Mouse (Mus musculus) spleen, adult 18-20 months (tissue): Measurements from ENCODE around the gene Slco2a1.

Source experiments
- DNase-seq, 2 experiments: peaks; one replicate each; pipeline ENCODE4 v3.0.0; 2022; ENCODE audit warnings: mixed read lengths in 2 of 2

Slco2a1 gene

DNA sequence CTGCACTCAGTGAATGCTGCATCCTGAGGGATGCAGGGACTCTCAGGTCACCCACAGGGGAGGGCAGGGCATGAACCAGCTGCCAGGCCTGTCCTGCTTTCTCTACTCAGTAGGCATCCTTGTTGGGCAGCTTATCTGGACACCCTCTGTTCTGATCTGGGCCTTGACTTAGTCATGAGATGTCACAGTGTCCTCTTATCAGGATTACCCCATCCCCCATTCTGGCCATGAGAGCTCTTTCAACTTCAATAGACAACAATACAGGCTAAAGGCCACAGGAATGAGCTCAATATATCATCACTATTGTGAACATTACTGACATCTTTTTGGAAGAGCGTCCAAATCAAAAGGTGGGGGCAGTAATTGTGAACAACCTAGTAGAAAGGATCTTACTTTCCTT is 3.4 kb upstream of the Slco2a1 start:
- no peak for DNase-seq

DNA sequence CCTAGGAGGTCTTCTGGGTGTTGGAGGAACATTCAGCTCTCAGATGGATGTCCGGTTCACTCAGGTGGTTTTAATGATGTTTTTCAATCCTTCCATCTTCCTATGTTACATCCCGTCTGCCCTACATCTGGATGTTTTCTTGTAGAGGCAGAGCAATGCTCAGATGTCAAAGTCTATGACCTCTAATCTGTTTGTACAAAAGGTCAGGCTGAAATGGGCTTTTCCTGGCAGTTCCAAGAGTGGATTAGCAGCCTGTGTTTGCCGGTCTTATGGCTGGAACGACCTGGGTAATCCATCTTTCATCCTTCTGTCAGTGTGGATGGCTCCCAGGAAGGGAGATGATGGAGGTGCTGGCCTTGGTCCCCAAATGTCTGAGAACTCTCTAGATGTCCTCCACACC is 2.6 kb upstream of the Slco2a1 start:
- no peak for DNase-seq

DNA sequence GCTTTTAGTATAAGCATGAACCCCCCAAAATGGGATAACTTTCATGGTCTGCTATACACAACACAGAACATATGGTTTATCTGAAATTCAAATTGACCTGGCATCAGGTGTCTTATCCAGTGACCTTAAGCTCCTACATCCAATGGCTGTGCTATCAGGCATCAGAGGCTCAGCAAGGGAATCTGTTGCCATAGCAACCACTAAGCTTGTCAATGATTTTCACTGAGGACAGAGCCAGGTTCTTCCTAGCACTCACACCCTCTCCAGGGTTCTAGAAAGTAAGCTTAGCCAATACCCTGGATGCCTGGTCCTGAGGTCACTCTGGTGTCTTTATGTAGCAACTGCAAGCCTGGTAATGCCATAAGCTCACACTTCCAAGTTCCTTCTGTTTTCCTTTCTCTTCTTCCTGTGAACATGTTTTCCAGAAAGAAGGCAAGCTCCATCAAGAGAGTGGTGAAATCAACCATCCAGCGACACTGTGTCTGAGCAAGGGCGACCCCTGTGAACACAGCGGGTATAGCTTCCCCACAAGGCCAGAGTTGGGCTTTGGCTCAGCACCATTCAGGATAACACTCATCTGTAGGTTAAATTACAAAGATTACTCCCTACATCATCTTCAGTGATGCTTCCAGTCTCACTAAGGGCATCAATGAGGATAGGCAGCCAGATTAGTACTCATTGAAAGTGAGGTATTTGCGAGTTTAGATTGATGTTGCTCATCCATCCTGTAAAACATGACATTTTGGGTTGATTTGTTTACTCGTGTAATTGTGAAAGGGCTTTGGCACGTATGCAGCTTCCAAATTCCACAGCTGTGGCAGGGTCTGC is 2.0 kb downstream of the Slco2a1 start:
- no peak for DNase-seq

DNA sequence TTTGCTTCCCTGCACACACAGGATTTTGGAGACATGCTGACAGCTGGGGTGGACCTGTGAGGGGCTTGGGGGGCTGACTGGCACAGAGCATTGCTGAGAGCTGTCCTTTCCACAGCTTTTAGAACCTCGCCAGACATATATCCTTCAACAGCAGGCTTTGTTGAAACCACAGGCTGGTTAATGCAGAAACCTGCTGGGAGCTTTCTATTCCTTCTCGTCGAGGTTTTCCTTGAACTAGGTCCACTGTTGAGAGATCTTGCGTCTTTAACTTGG is 2.6 kb downstream of the Slco2a1 start:
- no peak for DNase-seq

DNA sequence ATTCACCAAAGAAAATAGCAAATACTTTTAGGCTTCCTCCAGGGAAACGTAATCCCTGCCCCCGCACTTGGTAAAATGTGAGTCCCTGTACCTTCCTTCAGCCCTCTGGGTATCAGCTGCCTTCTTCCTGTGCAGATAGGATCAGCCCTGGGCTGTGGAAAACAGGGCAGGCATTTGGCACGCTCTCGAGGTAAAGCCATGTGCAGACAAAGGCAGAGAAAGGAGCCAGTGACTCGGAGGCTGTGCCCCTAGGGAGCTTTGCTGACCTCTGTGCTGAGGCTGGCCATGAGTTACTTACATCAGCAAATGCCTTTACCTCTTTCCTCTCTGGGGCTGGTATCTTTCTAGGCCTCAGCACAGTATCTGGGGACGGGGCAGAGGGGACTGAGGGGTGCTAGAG is 4.4 kb downstream of the Slco2a1 start:
- DNase-seq, result no peak

DNA sequence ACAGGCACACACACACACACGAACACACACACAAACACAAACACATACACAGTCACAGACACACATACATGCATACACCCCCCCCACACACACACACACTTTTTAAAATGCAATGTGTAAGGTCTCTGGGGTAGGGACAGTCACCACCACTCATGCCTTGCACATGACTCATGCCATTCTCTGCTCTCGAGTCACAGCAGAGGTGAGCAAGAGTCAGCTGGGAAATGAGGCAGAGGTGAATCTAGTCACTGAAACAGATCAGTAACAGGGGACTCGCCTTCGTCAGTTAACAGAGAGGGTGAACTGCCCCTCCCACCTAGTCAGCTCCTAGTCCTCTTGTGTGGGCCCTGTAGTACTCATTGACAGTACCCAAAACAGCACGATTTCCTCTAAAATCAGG is 5.3 kb downstream of the Slco2a1 start:
- DNase-seq, result no peak

DNA sequence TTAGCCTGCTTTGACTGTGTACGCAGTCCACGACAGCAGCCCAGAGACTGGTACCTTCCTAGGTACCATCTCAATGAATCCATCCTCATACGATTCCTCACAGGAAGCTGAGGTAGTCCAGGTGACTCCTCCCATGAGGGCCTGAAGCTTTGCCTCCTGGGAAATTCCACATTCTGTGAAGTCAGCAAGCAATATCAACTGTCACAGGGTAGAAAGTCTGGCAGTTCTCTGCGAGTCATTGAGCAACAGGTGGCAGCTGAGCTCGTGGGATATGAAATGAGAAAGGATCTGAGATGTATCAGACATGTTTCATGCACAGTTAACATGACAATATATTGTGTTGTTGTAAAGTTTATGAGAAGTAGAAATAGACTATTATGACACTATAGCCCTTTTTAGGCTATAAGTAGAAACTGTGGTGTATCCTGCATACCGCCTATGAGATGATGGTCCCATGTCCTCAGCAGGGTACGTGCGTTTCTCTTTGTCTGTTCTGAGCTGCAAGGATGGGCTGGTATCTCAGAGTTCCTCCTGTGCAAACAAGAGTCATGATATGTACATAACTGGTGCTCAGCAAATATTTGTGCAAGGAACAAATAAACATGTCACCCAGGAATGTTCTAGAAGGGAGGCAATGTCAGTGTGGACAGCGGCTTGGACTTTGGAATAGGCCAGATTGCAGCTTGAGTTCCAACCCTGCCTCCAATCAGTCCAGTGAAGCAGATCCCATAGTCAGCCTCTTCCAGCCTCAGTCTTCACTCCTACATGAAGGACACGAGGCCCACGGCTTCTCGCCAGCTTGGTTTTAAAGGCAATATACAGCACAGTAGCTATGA is 7.5 kb downstream of the Slco2a1 start:
- DNase-seq, result no peak

DNA sequence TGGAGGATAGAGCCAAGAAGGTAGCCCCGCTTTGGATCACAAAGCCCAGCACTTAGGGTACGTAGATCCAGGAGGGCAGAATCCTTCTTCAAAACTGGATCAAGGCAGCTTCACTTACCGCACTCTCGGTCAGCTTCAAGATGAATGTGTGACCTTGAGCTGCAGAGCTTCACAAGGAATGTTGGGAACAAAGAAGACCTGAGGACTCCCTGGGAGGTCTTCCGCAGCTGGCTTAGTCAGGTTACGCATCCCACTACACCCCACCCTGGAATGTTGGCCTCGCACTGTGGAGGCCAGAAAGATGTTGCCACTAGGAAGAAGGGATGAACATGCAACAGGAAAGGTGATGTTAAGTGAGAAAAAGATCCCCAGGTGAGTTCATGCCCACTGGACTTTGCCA is 11.9 kb downstream of the Slco2a1 start:
- no peak for DNase-seq

DNA sequence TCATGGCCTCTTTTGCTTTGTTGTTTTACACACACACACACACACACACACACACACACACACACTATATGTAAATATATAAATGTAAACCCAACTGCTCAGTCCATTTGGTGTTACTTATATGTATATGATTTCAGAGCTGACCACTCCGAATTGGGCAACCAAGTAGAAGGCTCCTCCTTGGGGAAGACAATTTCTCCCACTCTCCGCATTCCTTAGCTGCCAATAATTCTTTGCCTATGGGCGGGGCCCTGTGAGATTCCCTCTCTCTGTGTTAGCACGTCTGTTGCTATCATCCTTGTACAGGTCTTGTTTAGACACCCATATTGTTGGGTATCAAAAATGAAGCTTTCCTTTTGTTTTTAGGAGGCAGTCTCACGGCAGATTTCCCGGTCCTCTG is 15.8 kb downstream of the Slco2a1 start:
- DNase-seq, result no peak

DNA sequence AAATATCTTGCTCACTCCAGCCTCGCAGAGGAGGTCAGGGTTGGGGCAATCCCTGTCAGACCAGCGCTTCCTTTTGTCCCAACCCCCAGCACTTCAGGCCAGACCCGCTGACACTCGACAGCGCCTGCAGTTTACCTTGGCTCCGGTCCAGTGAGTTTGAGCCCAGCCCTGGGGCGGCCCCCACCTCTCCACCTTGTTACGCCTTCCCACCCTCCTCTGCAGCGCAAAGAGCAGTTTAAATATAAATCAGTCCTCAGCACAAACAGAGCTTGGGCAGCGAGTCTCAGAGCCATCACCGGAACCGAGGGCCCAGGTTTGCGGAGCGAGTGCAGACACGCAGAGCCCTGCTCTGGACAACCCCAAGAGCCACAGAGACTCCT is 19.2 kb downstream of the Slco2a1 start:
- peak in 1 of 2 experiments; percentile 16 for DNase-seq

DNA sequence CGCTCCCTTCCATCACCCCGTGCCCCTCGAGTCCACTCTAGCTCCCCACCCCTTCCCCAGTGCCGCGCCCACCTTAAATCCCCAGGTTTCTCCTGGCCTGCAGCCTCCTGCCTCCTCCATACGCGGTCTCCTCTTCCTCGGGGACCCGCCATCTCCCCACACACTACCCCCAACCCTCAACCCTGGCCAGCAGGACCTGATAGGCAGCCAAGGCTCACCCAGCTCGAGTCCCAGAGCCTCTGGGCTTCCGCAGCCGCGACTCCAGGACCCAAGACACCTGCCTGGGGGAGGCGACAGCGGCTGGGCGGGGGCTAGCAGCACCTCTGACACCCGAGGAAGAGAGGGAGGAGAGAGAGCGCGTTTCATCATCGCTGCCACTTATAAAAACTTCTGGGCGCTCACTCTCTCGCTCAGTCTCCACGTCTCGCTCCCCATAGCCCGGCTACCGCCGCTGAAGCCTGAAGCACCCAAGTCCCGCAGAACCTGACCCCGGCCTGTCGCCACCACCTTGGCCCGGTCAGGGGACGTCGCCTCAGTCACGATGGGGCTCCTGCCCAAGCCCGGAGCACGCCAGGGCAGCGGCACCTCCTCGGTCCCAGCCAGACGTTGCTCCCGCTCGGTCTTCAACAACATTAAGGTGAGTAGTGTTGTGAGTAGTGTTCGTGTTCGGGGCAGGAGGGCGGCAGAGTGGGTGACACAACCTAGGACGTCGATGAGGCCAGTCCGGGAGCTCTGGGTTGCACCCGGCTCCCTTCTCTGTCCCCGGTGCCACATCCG is 19.8 kb downstream of the Slco2a1 start:
- no peak for DNase-seq

DNA sequence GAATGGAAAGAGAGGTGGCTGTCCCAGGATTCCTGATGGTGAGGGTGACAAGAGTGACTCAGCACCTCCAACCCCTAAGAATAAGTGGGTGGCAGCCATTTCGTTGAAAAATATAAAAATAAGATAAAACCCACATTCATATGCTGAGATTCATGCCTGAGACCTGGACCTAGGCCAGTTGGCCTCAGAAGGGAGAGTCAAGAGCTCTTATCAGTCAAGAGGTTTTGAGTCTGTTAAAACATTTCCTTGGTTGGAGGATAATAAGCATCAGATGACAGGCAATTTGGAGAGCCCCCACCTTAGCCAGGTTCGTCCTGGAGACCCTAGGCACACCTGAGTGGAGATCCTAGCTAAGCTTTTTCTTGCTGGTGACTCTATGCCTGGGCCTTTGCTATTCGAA is 21.6 kb downstream of the Slco2a1 start:
- DNase-seq, result no peak

DNA sequence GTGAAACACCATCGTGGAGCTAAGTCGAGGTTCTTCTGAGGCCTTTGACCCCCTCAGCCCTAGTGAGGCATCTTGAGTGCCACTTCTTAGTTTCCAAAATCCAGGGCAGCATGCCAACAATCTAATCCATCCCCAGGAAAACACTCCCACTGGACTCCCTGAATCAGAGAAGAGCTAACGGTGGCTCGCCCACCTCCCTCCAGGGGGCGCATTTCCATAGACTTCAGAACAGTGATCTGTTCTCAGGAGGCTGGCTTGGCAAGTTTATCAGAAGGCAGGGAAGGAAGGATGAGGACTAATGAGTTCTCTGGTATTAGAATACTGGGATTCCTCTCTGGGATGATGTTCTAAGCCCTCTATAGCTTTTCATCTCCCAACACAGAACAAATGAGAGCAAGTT is 24.9 kb downstream of the Slco2a1 start:
- DNase-seq, result peak in 1 of 2 experiments; percentile 24

DNA sequence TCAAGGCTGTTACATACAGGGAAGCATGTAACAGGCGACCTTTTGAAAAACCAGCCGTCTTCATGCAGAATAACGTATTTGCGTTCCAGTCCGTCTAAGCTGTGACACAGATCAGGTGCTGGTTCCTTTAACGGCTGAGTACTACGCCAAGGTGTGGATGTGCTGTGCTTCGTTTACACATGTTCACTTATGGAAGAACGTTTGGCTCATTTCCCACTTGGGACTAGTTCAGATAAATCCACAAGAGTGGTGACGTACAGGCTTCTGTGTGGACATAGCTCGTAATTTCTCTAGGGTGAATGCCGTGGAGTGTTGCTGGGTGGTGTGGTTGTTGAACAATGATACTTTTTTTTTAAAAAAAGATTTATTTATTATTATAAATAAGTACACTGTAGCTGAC is 26.2 kb downstream of the Slco2a1 start:
- DNase-seq, result no peak

DNA sequence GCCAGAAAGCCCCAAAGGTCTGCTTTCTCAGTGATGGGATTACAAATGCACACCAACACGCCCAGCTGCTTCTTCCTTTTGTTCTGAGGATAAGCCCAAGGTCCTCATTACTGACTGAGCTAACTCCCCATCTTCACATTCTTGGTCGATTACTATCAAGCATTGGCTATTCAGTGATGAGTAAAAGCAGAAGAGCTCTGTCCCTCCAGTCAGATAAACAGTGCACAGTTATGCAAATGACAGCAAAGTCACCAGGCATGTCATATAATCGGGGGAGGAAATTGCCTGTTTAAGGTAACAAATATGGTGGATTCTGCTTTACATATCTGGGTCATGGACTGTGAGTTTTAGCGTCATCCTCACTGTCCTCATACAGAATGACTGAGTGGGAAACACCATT is 35.6 kb downstream of the Slco2a1 start:
- DNase-seq, result no peak

DNA sequence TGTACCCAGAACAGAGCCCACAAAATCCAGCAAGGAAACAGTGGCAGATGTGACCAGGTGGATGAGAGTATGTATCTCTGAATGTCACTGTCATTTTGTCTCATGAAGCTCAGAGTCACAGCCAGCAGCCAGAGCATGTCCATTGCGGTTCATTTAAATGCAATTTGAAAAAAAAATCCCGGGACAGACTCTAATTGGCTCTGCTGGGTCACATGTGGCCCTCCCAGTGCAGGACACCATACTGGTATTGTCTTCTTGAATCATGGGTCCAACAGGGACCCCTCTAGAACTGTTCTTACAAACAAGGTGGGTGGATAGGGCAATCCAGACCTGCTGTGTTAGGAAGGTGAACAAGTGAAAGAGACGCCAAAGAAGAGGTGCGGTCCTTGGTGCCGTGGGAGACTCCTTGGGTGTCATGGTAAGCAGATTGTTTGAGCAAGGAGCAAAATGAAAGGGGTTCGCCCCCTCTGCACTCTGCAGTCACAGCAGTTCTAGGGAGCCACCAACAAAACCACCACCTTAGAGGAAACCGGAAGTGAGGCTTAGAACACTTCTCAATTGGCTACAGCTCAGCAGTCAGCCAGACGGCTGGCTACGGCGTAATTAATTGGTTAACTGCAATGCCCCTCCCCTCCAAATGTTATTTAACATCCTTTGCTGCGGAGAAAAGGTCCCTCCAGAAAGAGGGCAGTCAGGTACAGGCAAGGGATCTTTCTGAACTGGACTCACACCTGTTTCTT is 38.8 kb downstream of the Slco2a1 start:
- DNase-seq, result no peak

DNA sequence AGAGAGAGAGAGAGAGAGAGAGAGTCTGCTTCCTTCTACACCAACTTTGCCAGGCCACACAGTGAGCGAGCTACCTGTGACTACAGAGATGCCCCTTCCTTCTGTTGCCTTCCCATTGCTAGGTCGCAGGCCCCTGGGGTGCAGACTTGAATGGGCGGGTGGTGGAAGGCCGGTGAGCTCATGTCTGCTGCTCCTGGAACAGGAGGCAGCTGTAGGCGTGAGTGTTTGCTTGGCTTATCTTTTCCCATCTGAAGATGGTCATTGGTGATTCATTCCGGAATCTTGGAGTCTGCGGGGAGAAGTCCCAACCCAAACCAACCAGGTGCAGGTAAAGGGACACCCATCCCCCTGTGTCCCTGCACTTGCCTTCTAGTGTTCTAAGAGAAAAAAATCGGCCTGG is 40.5 kb downstream of the Slco2a1 start:
- DNase-seq, result no peak

DNA sequence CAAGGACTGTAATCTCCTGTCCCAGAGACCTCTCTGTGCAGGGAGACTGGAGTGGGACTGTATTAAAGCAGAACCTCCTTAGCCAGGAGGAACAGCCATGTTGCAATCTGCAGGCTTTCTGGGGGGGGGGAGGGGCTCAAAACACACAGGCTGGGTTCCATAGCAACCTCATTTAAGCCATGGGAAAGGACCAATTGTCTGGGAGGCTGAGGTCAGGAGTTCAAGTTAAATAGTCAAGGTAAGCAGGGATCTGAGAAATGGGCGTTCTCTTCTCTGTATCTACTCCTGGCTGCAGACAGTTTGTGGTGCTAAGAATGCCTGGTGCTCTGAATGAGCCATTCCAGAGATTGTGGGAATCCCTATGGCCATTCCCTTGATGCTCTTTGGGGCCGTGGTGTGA is 41.5 kb downstream of the Slco2a1 start:
- no peak for DNase-seq

DNA sequence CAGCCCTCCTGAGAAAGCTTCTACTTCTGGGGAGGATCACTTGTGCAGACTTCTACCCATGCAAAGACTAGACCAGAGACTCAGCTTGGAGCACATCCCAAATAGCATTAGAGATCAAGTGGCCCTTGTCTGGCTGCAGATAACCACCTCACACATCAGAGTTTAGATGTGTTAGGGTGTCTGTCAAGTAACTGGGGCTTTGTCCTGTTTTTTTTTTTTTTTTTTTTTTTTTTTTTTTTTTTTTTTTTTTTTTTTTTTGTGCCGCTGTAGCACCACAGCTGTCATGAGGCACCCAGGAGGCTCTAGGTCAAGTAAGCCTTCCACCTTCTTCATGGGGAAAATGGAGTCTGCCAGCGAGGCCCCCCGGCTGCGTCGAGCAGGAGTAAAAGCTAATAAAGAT is 42.7 kb downstream of the Slco2a1 start:
- no peak for DNase-seq

DNA sequence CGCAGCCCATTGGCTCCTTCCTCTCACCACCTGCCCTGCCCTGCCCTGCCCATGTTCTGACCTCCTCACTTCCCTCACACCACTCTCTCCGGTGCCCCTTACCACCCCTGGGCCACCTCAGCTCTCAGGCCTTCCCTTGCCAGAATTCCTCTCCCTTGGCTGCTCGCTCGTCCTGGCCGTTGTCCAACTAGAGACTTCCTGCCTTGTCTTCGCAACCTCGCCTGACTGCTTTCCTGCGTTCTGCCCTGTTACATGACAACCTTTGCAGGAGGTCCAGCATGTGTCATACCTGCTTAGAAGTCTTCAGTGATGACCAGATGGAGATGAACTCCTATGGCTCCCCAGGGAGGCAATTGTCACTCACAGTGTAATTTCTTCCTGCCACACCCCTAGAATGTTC is 43.7 kb downstream of the Slco2a1 start:
- no peak for DNase-seq

DNA sequence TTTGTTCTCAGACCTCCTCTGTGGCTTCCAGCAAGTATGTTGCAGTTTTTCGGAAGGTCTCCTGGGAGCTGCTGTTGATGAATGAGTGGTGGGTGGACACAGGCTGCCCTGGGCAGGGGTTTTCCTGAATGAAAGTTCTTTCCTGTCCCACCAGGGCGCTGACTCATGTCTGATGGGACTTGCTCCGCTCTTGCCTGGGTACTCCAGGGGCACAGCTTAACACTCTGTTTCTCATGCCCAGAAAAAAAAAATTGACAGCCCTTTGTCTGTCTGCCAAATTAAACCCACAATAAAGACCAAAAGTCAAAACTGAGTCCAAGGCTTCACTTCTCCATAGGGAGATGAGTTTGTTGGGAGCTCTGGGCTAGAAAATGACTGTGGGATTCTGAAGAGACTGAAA is 44.9 kb downstream of the Slco2a1 start:
- no peak for DNase-seq

DNA sequence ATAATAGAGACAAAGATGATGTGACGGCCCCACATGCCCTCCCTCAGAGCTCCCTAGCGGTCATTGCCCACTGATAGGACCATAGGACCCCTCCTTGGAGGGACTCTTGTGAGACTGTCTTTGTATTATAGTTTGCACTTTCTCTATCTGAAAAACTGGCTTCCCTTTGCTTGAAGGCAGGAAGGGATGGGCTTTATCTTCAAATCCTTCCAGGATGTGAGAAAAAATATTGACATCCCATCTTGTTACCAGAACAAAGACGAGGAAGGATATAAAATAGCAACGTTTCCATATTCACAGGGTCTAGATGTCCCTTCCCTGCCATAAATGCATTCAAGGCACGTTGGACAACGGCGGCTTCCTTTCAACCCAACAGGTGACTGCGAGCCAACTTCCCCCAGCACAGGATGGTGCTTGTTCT is 48.5 kb downstream of the Slco2a1 start:
- DNase-seq, result no peak

DNA sequence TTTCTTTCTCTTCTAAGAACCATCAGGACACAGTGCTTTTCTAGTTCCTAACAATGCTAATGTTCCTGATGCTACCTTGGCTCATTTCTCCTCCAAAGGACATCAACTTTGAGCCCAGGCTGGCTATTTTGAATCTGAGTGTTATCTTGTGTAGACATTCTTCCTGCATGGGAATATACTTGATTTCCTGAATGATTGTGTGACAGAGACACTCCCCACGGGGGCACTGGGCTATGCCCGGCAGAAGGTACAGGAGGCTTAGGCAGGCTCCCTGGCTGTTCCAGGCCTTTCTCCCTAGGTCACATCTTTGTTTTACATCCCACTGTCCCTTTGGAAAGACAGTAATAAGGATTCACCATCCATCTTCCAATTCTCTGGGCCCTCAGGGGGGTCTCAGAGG is 49.8 kb downstream of the Slco2a1 start:
- no peak for DNase-seq
